Mouse (Mus musculus): ENCODE measurements around the gene Acot6.

Gene Acot6

DNA sequence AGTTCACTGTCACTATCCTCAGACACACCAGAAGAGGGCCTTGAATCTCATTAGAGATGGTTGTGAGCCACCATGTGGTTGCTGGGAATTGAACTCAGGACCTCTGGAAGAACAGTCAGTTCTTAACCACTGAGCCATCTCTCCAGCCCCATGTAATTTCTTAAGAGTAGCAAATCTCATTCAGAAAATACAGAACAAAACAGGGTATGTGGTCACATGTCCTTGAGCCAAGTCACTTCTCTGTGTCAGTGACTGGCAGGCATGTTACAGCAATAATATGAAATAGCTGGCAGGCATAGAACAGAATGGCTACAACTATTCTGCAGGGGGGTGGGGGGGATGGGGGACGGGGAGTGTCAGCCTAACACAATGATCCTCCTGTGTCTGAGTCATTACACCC lies 383 bp upstream of the Acot6 start:
- DNase-seq (ENCODE audit: low read depth in 2 of 2, low spot score in 2 of 2): no peak

DNA sequence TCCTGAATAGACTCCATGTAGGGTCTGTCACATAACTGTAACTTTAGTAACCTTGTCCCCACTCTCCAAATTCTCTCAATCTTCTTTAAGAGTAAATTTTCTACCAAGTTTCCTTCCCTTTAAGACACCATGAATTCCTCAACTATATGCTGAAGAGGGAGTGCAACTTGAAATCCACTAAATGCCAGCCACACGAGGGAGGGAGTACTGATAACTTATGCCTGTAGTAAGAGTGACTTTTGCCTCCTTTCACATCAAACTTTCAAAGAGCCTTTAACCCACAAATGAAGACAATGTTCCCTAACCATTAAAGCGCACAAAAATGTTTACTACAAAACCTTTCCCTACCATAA lies 1.0 kb downstream of the Acot6 start:
- DNase-seq (ENCODE audit: low read depth in 2 of 2, low spot score in 2 of 2): no peak

DNA sequence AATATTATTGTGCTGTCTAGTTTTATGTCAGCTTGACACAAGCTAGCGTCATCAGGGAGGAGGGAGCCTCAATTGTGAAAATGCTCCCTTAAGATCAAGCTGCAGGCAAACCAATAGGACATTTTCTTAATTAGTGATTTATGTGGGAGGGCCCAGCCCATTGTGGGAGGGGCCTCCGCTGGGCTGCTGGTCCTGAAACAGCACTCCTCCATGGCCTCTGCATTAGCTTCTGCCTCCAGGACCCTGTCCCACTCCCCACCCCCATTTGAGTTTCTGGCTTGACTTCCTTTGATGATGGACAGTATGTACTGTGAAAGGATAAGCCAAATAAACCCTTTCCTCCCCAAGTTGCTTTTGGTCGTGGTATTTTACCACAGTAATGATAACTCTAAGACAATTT lies 6.6 kb downstream of the Acot6 start:
- no peak for DNase-seq (ENCODE audit: low read depth in 2 of 2, low spot score in 2 of 2)

DNA sequence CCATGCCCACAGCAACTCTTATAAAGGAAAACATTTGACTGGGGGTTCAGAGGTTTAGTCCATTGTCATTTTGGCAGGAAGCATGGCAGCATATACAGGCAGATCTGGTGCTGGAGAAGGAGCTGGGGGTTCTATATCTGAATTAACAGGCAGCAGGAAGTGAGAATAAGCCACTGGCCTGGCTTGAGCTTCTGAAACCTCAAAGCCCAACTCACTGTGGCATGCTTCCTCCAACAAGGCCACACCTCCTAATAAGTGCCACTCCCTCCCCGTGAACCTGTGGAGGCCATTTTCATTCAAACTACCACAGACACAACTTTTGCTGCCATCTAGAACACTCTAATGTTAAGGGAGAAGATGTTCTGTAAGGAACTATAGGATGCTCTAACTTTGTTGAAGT lies 7.2 kb downstream of the Acot6 start:
- DNase-seq (ENCODE audit: low read depth in 2 of 2, low spot score in 2 of 2): no peak

DNA sequence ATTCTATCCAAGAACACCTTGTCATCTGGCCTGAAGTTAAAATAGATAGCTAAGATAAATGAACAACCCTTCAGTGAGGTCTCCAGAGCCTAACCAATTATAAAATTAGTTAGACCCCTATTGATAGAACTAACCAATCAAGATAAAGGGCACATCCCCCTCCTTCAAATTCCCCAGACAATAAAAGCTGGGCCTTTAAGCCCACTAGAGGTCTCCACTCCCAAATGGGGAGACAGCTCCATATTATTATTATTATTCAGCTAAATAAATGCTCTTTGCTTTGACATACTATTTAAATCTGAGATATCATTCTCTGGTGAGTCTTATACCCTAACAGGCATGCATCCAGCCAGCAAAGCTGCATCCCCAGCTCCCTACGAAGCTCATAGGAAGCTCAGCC lies 9.5 kb downstream of the Acot6 start:
- no peak for DNase-seq (ENCODE audit: low read depth in 2 of 2, low spot score in 2 of 2)

DNA sequence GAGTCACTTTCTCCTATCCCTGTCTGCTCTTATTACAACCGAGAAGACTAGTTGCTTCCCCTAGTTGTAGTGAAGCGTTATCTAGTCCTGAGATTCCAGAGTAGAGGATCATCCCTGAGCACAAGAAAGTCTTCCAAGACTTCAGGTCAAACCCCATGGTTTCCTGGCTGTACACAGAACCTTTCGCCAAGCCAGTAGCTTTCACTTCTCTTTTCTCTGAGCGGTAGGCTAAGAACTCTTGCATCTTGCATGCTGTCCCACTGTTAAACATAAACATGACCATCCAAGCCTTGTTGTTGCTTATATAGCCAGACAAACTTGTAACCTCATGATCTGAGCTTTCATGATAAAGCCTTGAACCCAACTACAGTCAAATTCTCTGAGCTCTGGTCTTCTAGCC lies 10.4 kb downstream of the Acot6 start:
- DNase-seq (ENCODE audit: low read depth in 2 of 2, low spot score in 2 of 2): no peak

DNA sequence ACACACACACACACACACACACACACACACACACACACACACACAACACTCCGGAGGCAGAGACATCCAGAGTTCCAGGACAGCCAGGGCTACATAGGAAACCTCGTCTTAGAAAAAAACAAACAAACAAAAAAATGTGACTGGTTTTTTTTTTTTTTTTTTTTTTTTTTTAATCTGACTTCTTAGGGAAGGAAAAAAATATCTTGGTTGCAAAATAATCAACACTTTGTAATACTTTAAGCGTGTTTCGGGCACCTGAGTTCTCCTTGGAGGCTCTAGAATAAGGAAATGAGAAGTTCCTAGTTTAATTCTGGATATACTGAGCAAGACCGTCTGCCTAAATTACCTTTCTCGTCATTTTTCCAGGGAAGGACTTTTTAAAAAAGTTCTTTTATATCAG lies 13.2 kb downstream of the Acot6 start:
- DNase-seq (ENCODE audit: low read depth in 2 of 2, low spot score in 2 of 2): no peak

DNA sequence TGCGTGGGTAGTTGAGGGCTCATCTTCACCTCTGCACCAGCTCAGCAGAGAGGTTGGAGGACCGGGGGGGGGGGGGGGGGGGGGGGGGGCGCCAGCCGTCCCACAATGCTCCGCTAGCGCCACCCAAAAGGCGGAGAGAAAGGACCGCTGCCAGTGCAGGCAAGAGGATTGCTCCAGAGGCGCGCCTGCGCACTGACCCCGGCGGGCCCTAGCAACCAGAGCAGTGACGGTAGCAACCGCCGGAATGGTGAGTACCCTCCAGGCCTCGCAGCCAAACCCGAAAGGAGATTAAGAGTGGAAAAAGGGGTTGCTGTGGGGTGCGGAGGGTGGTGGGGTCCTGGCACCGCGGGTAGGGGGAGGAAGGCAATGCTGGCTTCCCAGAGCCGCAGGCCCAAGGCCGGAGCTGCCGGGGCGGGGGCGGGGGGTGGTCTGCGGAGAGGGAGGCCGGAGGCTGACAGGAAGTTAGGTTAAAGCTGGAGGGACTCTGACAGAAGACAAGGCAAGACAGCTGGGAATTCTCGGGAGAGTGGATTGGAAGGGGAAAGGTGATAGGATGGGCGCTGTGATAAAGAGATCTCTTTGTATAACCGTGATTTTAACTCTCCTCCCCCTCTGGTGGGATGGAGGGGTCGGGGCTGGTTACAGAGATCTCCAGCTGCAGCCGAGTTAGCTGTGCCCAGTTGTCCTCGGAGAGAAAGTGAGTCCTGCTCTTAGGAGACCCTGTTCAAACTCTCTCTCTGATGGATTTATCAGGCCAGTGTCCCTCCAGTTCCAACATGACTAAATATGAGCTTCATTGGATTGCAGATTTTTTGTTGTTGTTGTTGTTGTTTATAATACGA lies 13.9 kb downstream of the Acot6 start, which contains the start of gene Dnal1:
Gene Dnal1, plus strand, starts transcription at position 214 of the 842 bp plus-strand sequence.
- peak; percentile 49 to 70 for DNase-seq (ENCODE audit: low read depth in 2 of 2, low spot score in 2 of 2)

DNA sequence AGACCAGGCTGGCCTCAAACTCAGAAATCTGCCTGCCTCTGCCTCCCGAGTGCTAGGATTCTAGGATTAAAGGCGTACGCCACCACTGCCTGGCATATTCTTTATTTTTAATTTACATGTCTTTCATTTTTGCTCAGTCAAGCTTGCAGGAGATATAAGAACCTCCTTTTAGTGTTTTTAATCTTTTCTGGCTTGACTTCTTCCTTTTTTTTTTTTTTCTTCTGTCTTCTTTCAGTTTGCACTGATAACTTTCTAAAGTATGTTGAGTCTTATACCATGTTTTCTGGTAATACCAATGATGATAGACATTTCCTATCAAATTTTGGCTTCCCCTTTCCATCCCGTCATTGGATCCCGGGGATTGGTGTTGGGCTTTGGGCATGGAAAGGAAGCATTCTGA lies 19.1 kb downstream of the Acot6 start:
- DNase-seq (ENCODE audit: low read depth in 2 of 2, low spot score in 2 of 2): no peak

DNA sequence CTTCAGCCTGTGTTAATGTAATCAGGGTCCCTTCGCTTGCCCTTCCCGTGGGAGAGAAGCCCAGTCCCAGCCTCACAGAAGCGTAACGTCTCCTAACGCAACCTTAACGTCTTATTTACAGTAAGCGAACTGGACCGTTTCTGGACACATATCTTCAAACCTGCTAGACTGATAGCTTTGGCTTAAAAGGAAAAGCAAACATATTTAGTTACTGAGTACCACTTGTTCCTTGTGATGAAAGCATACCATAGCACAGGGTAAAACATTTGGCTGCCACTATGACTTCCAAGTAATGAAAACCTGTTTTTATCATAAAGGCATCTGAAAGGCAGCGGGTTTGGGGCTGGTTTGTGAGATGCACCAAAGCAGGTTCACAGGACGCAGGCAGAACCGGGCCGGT lies 25.4 kb downstream of the Acot6 start:
- DNase-seq (ENCODE audit: low read depth in 2 of 2, low spot score in 2 of 2): no peak

DNA sequence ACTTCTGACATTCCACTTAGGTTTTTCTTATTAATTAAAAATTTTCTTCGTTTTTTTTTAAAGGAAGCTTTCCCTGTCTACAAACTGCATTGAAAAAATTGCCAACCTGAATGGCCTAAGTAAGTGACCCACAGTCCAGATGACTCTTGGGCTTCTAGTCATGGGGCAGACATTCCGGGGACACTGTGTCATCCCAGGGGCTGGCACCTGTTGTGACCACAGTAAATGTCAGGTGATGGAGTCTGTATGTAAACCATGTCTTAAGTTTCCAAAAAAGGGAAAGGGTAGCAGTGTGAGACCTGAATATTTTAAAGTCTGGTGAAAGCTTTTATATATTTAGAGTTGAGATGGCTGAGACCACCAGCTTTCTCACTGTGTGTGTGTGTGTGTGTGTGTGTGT lies 26.4 kb downstream of the Acot6 start:
- no peak for DNase-seq (ENCODE audit: low read depth in 2 of 2, low spot score in 2 of 2)

DNA sequence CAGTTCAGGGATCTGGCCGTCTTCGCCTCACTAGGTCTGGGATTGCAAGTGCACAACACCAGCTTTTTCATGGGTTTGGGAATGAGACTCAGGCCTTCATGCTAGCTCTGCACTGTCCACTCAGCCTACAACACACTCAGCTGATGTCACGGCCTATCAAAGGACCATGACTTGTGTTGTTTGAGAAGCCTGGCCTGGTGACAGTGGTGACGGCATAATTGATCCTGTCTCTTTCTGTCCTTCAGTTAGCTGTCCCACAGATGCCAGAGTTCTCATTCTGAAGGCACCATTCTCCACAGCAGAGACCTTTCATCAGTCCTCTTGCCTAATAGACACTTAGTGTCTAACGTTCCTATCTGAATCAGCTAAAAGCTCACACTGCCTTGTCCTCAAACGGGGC lies 28.1 kb downstream of the Acot6 start:
- DNase-seq (ENCODE audit: low read depth in 2 of 2, low spot score in 2 of 2): no peak

DNA sequence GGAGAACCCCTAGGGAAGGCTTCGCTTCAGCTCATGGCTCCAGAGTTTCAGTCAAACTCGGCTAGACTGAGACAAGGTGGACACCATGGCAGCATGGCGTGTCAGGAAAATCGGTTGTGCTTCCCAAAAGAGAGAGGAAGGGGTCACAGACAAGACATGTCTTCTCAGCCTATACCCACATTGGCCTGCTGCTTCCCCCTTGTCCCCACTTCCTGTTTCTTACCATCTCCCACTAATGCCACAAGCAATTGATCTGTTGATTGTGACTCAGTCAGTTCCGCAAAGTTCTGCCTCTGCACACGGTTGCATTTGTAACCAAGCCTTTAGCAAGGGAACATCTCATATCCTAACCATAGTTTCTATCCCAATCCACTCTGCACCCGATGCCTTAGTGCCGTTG lies 29.5 kb downstream of the Acot6 start:
- DNase-seq (ENCODE audit: low read depth in 2 of 2, low spot score in 2 of 2): no peak

DNA sequence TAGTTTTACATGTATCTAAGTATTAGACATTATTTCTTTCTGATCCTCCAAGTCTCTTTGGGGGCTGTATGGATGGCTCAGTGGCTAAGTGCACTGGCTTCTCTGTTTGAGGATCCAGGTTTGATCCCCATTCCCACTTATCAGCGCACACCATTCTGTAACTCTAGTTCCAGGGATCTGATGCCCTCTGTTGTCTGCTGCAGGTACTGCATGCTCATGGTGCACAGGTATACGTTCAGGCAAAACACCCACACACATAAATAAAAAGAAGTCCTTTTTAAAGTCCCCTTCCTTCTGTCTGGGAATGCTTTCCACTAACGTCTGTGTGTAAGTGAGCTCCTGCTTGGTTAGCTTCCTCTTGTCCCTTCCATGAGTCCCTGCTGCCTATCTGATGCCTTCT lies 31.8 kb downstream of the Acot6 start:
- peak in 1 of 2 experiments; percentile 32 for DNase-seq (ENCODE audit: low read depth in 2 of 2, low spot score in 2 of 2)

DNA sequence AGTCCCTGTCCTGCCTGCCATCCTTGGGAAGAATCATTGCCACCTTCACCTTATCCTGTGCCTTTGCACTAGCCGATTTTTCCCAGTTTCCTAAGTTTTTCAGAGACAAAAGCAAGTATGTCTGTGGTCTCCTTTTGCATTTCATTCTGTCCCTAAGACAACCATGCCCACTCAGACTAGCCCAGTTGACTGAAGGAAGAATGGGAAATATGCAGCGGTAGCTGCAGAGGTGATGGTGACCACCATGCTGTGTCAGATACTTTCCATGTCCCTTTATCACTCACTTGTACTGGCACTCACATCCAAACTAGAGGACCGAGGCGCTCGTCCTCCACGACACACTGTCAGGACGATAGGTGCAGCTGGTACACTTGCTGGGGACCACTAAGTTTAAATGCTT lies 36.7 kb downstream of the Acot6 start:
- no peak for DNase-seq (ENCODE audit: low read depth in 2 of 2, low spot score in 2 of 2)

DNA sequence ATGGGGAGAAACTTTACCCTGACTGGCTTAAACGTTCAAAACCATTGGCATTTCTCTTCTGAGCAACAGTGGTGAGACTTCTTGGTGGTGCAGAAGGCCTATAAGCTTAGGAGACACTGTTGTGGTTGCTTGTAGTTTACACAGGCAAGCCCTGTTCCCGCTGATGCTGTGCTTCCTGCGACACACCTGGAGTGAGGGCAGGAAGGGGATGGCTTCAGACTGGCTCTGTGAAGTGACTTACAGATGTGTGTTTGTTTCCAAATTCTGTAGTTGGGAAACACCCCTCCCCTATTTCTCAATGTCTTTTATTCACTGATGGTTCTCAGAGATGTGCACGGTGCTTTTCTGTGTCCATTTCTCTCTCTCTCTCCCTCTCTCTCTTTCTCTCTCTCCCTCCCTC lies 39.7 kb downstream of the Acot6 start:
- no peak for DNase-seq (ENCODE audit: low read depth in 2 of 2, low spot score in 2 of 2)

DNA sequence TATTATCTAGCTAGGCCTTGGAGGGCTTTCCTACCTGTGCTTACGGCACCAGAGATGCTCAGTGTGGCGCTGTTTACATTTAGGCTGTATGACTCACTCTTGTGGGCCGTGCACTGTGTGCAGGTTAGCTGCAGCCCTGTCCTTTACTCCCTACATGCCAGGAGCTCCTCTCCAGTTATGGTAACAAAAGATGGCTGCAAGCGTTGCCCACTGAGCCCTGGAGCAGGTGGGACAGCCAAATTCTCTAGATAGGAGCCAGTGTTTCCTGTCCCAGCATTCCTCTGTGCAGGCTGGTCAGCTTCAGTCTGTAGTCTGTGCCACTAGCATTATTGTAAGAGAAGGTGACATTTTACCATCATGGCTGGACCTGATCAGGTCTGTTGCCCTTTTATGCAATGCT lies 40.8 kb downstream of the Acot6 start:
- DNase-seq (ENCODE audit: low read depth in 2 of 2, low spot score in 2 of 2): no peak

DNA sequence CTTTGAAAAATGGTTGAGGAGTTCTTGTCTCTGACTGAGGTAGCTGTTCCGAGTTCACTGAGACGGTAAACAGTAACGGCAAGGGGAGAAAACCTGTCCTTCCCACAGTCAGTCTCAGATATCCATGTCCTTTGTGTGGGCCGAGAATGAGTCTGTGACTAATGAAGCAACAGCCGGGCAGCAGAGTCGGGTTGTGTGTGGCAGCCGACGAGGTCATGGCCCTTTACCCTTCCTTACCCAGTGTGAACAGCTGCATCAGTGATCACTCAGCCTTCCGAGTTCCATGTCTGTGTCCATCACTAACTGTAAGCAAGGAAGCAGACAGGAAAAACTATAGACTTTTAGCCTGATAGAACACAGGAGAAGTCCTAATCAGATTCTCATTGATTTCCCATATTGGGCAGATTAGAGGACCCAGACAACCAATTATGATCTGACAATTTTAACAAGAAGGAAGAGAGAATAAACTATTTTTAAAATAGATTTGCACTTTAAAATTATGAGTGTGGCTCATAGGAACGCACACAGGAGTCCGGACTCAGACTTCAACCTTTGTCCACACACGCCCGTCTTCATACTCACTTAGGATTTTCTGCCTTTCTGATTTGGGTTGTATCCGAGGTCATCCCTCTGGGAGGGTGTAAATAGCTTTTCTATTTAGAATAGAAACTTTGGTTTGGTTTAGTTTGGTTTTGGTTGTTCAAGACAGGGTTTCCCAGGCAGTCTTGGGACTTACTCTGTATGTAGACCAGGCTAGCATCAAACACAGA lies 42.0 kb downstream of the Acot6 start:
- DNase-seq (ENCODE audit: low read depth in 2 of 2, low spot score in 2 of 2): no peak

DNA sequence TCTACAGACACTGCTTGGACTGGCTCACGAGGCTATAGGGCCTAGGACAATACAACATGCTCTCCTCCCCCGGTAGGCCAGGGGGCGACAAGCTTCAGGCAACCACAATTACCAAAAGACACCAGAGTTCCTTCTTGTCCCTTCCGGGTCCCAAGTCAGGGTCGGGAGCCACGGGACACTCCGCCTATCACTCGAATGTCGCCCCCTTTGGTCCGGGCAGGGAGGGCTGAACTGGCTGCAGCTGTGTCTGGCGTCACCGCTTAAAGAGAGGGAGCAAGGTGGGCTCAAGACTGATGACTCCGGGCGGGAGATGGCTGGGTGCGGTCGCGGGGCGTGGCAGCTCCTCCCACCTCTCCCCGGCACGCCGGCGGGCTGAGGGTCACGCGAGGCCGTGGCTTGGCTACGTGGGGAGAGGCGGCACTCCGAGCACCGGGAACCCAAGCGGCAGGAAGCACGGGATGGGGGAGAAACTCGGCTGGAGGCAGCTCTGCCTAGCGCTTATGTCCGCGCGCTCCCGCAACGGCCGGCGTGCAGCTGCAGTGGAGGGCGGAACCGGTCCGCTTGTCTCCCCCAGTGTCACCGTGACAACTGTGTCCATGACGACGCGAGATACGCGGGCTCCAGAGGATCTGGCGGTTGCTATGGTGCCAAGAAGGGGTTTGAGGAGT lies 47.6 kb downstream of the Acot6 start, which contains the start of gene Pnma1:
Gene Pnma1, minus strand, starts transcription at position 536 of the 668 bp plus-strand sequence.
- peak; percentile 32 to 42 for DNase-seq (ENCODE audit: low read depth in 2 of 2, low spot score in 2 of 2)

DNA sequence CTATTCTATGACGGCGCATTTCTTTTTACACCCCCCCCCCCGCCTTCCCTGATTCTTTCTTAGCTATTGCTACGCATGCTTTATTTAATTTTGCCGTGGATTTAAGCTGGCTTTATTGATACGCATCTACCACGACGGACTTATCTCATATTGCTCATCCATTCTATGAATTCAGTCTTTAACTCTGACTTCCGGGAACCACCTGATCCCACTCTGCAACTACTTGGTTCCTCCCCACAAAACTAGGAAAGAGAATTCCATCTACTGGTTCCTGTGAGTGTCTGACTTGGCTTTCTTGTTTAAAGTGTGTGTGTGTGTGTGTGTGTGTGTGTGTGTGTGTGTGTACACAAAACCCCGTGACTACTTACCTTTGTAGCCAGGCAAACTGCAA lies 48.2 kb downstream of the Acot6 start:
- DNase-seq (ENCODE audit: low read depth in 2 of 2, low spot score in 2 of 2): no peak

DNA sequence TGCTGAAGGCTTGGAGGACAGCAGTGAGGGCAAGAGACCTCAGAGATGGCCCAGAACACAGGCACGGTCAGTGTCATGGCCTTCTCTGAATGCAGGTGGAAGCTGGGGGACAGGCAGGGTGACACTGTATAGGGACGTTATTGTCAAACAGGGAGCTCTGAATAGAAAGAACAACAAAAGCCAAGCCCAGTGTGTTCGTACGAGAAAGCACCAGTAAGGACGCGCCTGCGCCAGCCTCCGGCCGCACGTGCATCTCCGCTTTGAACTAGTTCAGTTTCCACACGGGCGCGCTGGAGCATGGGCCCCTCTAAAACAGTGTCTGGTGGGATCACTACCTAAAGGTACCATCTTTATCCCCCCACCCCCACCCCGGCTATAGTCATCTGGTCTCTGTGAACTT lies 49.5 kb downstream of the Acot6 start:
- no peak for DNase-seq (ENCODE audit: low read depth in 2 of 2, low spot score in 2 of 2)

DNA sequence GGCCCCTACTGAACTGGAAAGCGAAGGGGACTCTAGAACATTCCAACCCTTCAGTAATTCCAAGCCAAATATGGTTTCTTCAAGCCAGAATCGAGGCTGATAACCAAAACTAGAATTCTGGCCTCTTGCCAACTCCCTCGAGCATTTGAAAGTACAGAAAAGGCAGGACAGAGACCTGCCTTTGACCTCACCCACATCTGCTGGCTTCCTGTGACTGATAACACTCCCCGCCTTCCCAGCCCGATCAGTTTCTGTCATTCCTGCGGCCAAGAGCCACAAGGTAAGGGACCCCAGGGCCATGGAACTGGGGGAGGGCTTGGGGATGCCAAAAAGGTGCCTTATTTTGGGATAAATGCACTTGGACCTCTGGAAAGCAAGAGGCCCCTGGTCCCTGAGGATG lies 50.5 kb downstream of the Acot6 start:
- no peak for DNase-seq (ENCODE audit: low read depth in 2 of 2, low spot score in 2 of 2)

All from CD8-positive naive resting alpha-beta T cell, adult 2 months (primary cell).